Comparison of ENCODE assay signal across 17 mouse cellular contexts in the genomic region with DNA sequence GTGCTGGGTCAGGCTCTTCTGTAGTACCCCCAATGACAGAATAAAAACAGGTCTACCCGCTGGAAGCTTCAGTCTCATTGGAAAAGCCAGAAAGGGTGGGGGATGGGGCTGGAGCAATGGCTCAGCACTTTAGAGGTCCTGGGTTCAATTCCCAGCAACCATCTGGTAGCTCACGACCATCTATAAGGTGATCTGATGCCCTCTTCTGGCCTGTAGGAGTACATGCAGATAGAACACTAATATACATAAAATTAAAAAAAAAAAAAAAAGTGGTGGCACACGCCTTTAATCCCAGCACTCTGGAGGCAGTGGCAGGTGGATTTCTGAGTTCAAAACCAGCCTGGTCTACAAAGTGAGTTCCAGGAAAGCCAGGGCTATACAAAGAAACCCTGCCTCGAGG. TPM values are rescaled to one million over a fixed set of nuclear protein-coding genes. Genes with fewer than 3 reads are reported as not detected.
DNase-seq lines count a peak whose midpoint lies in the region; TF ChIP-seq lines count a peak whose summit lies in the region.
"Had no signal": no experiment of that assay in that cellular context is flagged by ENCODE, and none has a peak within 500 bp of the region (broad histone marks: within the 10 kb centered on the region; RNA-seq: fewer than 3 reads in every experiment).

No protein-coding gene starts in this region.

- TF ChIP-seq CTCF in layer of hippocampus, adult 2 months (conservative IDR thresholded peaks at IDR 0.05): peak; percentile 56

- no peak overlapping the region for H3K4me3 ChIP-seq in layer of hippocampus, adult 2 months
- H3K4me3 ChIP-seq in hindbrain, embryonic 10.5 days: no peak overlapping the region
- H3K4me3 ChIP-seq: erythroblast, embryonic 14.5 days; lung, embryonic 15.5 days; midbrain, embryonic 10.5 days; myocyte had no signal

- H3K36me3 ChIP-seq in hindbrain, embryonic 10.5 days: peaks cover 9% of the 10 kb centered on the region
- H3K36me3 ChIP-seq: lung, embryonic 15.5 days; midbrain, embryonic 10.5 days had no signal

- peaks cover 14% of the 10 kb centered on the region for H3K27me3 ChIP-seq in hindbrain, embryonic 10.5 days (ENCODE audit: insufficient read depth, poor library complexity, severe bottlenecking)
- H3K27me3 ChIP-seq: lung, embryonic 15.5 days; Patski had no signal

- H3K4me1 ChIP-seq in hindbrain, embryonic 10.5 days (replicated peaks): peaks cover 15% of the 10 kb centered on the region

- 65% methylated on average over 4 of the region's 4 CpGs for WGBS in hindbrain, embryonic 10.5 days

- no peak for DNase-seq in layer of hippocampus, adult 2 months (ENCODE audit: low spot score in 2 of 2)
- DNase-seq in layer of hippocampus, adult 18-20 months (ENCODE audit: low spot score in 2 of 2): no peak
- peak; percentile 40 for DNase-seq in 3T3-L1 (ENCODE audit: low read depth, low spot score)
- peak; percentile 65 for DNase-seq in 416B (ENCODE audit: low read depth)
- peak; percentile 80 for DNase-seq in R1 (ENCODE audit: low read depth, low spot score)
- DNase-seq in embryo, embryonic 10 days (ENCODE audit: low spot score): no peak
- DNase-seq in hindbrain, embryonic 10.5 days (ENCODE audit: low spot score): no peak
- DNase-seq in urinary bladder, postnatal 25 days (ENCODE audit: low spot score): no peak
- DNase-seq: cerebellum, adult 9-11 months; gastrocnemius, postnatal 36 days; left cerebral cortex, postnatal 4 days; thymus, postnatal 25 days had no signal

- no peaks in the 10 kb centered on the region for H3K9me3 ChIP-seq in hindbrain, embryonic 10.5 days
- H3K9me3 ChIP-seq: lung, embryonic 15.5 days; midbrain, embryonic 10.5 days had no signal

- H3K27ac ChIP-seq in layer of hippocampus, adult 2 months: no peak overlapping the region
- no peak overlapping the region for H3K27ac ChIP-seq in hindbrain, embryonic 10.5 days
- H3K27ac ChIP-seq: lung, embryonic 15.5 days; midbrain, embryonic 10.5 days had no signal

RNA-seq across cellular contexts. Expression of gene Nek8, which starts 5.1 kb away (rescaled TPM):
- total RNA-seq in layer of hippocampus, adult 2 months (2021): 1 to 10 TPM; 2.6 to 3.3 TPM
- total RNA-seq in layer of hippocampus, adult 18-20 months (2021): 1 to 10 TPM; 2.6 to 4.1 TPM
- polyA plus RNA-seq in hindbrain, embryonic 10.5 days (2016; fragmentation: Nextera tagmentation; extraction: Ambion mirVana): 11.3 and 12.1 TPM in 2 replicates

RNA-seq across cellular contexts. Expression of gene Tlcd1, which starts 5.2 kb away (rescaled TPM):
- total RNA-seq in layer of hippocampus, adult 2 months (2021): 10 to 100 TPM; 21.1 to 24.3 TPM
- 10 to 100 TPM; 16.8 to 17.5 TPM for total RNA-seq in layer of hippocampus, adult 18-20 months (2021)
- polyA plus RNA-seq in hindbrain, embryonic 10.5 days (2016; fragmentation: Nextera tagmentation; extraction: Ambion mirVana): 7.0 and 8.9 TPM in 2 replicates

RNA-seq across cellular contexts. Expression of gene Traf4, which starts 5.9 kb away (rescaled TPM):
- 10 to 100 TPM; 11.1 to 13.3 TPM for total RNA-seq in layer of hippocampus, adult 2 months (2021)
- total RNA-seq in layer of hippocampus, adult 18-20 months (2021): 1 to 10 TPM; 8.3 to 9.8 TPM
- polyA plus RNA-seq in hindbrain, embryonic 10.5 days (2016; fragmentation: Nextera tagmentation; extraction: Ambion mirVana): 124 and 163 TPM in 2 replicates

RNA-seq across cellular contexts. Expression of gene Rpl23a, which starts 12.1 kb away (rescaled TPM):
- 100 to 1,000 TPM; 747 to 755 TPM for total RNA-seq in layer of hippocampus, adult 2 months (2021)
- 100 to 1,000 TPM; 770 to 803 TPM for total RNA-seq in layer of hippocampus, adult 18-20 months (2021)
- 1,007 and 1,099 TPM in 2 replicates for polyA plus RNA-seq in hindbrain, embryonic 10.5 days (2016; fragmentation: Nextera tagmentation; extraction: Ambion mirVana)

RNA-seq across cellular contexts. Expression of gene Rab34, which starts 16.9 kb away (rescaled TPM):
- total RNA-seq in layer of hippocampus, adult 2 months (2021): 10 to 100 TPM; 33.3 TPM
- 10 to 100 TPM; 22.5 to 25.8 TPM for total RNA-seq in layer of hippocampus, adult 18-20 months (2021)
- polyA plus RNA-seq in hindbrain, embryonic 10.5 days (2016; fragmentation: Nextera tagmentation; extraction: Ambion mirVana): 71.8 and 80.5 TPM in 2 replicates

Comparison
In these comparisons a context has a peak if more than half of its experiments do, and no peak if none do; other contexts are left out.
1. DNase-seq: peak in 3T3-L1 (single experiment), 416B (single experiment) and R1 (single experiment); none in layer of hippocampus, adult 2 months (0 of 2), layer of hippocampus, adult 18-20 months (0 of 2), embryo, embryonic 10 days (single experiment), hindbrain, embryonic 10.5 days (single experiment) and urinary bladder, postnatal 25 days (single experiment).